Mouse (Mus musculus) hematopoietic stem cell, adult 5-6 weeks (primary cell): ENCODE results near the gene Mbnl2. TPM values are rescaled to one million over a fixed set of nuclear protein-coding genes. Genes with fewer than 3 reads are reported as not detected.

Experiments
- ATAC-seq, 2 experiments: fragments of 125-278 bp in 1 of 2; replicated peaks in 1 of 2; 2 replicates each; pipeline ENCODE4 v1.8.0; 2016 to 2017; ENCODE audit warnings: inconsistent platforms in 2 of 2, mild to moderate bottlenecking in 2 of 2, moderate number of reproducible peaks in 2 of 2, low read depth in 1 of 2, moderate TSS enrichment in 1 of 2; ENCODE audit not compliant: low FRiP score in 2 of 2, poor library complexity in 2 of 2, severe bottlenecking in 2 of 2, insufficient read depth in 1 of 2, low TSS enrichment in 1 of 2
- total RNA-seq: library from RNA; stranded (forward); fragments of 172-1452, 232-1000 nt; gene quantifications from 2 replicates; pipeline ENCODE4 v1.2.3, GENCODE M21; 2017

Mbnl2 gene
- total RNA-seq, 1 experiment from 2014 or later: 78.6 TPM

- no peak for ATAC-seq
These were observed 107.8 kb downstream of the Mbnl2 start for GRCm38 (mm10) chr14:120383186-120383851.

GRCm38 (mm10) chr14:120384615-120385014, 109.1 kb downstream of the Mbnl2 start:
- no peak for ATAC-seq

GRCm38 (mm10) chr14:120387293-120387692, 111.8 kb downstream of the Mbnl2 start:
- peak in 1 of 2 experiments; percentile 43; a peak in 2 of 4 replicates for ATAC-seq

GRCm38 (mm10) chr14:120388818-120389691, 113.6 kb downstream of the Mbnl2 start:
- no peak for ATAC-seq

- no peak for ATAC-seq
These were observed 114.9 kb downstream of the Mbnl2 start for GRCm38 (mm10) chr14:120390231-120390944.

GRCm38 (mm10) chr14:120391701-120392100, 116.2 kb downstream of the Mbnl2 start:
- ATAC-seq: no peak

GRCm38 (mm10) chr14:120392441-120392840, 117.0 kb downstream of the Mbnl2 start:
- no peak for ATAC-seq

GRCm38 (mm10) chr14:120393441-120393840, 118.0 kb downstream of the Mbnl2 start:
- ATAC-seq: no peak

- ATAC-seq: no peak
These were observed 118.7 kb downstream of the Mbnl2 start for GRCm38 (mm10) chr14:120394216-120394615.

- ATAC-seq: no peak; a peak in 1 of 4 replicates
These were observed 119.4 kb downstream of the Mbnl2 start for GRCm38 (mm10) chr14:120394827-120395226.

- no peak for ATAC-seq
These were observed 120.0 kb downstream of the Mbnl2 start for GRCm38 (mm10) chr14:120395501-120395900.

GRCm38 (mm10) chr14:120397871-120398647, 122.6 kb downstream of the Mbnl2 start:
- ATAC-seq: peak; percentile 86 to 89

- no peak for ATAC-seq
These were observed 124.1 kb downstream of the Mbnl2 start for GRCm38 (mm10) chr14:120399614-120400013.

- ATAC-seq: no peak
These were observed 125.7 kb downstream of the Mbnl2 start for GRCm38 (mm10) chr14:120401158-120401557.

- ATAC-seq: no peak
These were observed 127.2 kb downstream of the Mbnl2 start for GRCm38 (mm10) chr14:120402715-120403114.

- ATAC-seq: no peak
These were observed 128.9 kb downstream of the Mbnl2 start for GRCm38 (mm10) chr14:120404364-120404763.
